Mouse (Mus musculus) forebrain, postnatal 0 days (tissue): ENCODE results near the gene Pacs1. TPM values are rescaled to one million over a fixed set of nuclear protein-coding genes. Genes with fewer than 3 reads are reported as not detected.

Experiments used
- ATAC-seq: fragments of 200-750 bp; cut with Nextera tagmentation; 2 replicates; pipeline ENCODE4 v1.8.0; 2017; ENCODE audit warnings: mild to moderate bottlenecking, moderate library complexity
- DNase-seq: peaks from one replicate; pipeline ENCODE4 v3.0.0-alpha.2; 2015
- H3K27ac ChIP-seq: fragments of 300-500 bp; sonication (generic); 2 replicates; pipeline ENCODE4 v1.5.1; 2014; ENCODE audit warnings: low read depth, mild to moderate bottlenecking, antibody characterized with exemption, low read length, moderate library complexity, mixed read lengths
- H3K27me3 ChIP-seq: fragments of 300-500 bp; sonication (generic); 2 replicates; pipeline ENCODE4 v1.6.1; 2014; ENCODE audit warnings: mild to moderate bottlenecking, low read length, mixed read lengths; ENCODE audit not compliant: insufficient read depth
- H3K36me3 ChIP-seq: fragments of 300-500 bp; sonication (generic); 2 replicates; pipeline ENCODE4 v1.6.1; 2014; ENCODE audit warnings: mild to moderate bottlenecking, moderate library complexity; ENCODE audit not compliant: insufficient read depth
- H3K4me1 ChIP-seq: fragments of 300-500 bp; sonication (generic); 2 replicates; pipeline ENCODE4 v1.6.1; 2014; ENCODE audit warnings: antibody characterized with exemption; ENCODE audit not compliant: insufficient read depth
- H3K4me2 ChIP-seq: fragments of 300-500 bp; sonication (generic); 2 replicates; pipeline ENCODE4 v1.6.1; 2014; ENCODE audit warnings: low read depth, mild to moderate bottlenecking, moderate library complexity
- H3K4me3 ChIP-seq: fragments of 300-500 bp; sonication (generic); 2 replicates; pipeline ENCODE4 v1.5.1; 2014; ENCODE audit warnings: low read depth, low read length, mixed read lengths
- H3K9ac ChIP-seq: fragments of 300-500 bp; sonication (generic); 2 replicates; pipeline ENCODE4 v1.6.1; 2014; ENCODE audit warnings: mild to moderate bottlenecking
- H3K9me3 ChIP-seq: fragments of 300-500 bp; sonication (generic); 2 replicates; pipeline ENCODE4 v1.6.1; 2016; ENCODE audit warnings: low read length
- CTCF ChIP-seq: sonication (generic); IDR thresholded peaks from 2 replicates; pipeline ENCODE4 v1.5.1; 2016; ENCODE audit warnings: antibody characterized with exemption, control low read depth, low read depth
- WGBS: fragments of 180-500 bp; shearing (Covaris S2); extraction: QIAGEN DNeasy Blood & Tissue Kit; methylation state at CpG from one replicate; pipeline ENCODE4 v1.1.7; 2014; 5-methylcytosine and 5-hydroxymethylcytosine counted together
- polyA plus RNA-seq: library from polyadenylated mRNA; unstranded; fragments of >200 nt; fragmentation: Nextera tagmentation; extraction: Ambion mirVana; gene quantifications from 2 replicates; pipeline ENCODE4 v1.2.1, GENCODE M21; 2015
- total RNA-seq: library from RNA; depleted of rRNA; stranded (reverse); fragments of >200 nt; gene quantifications from 2 replicates; pipeline ENCODE4 v1.2.3, GENCODE M21; 2014; rRNA removed

The Pacs1 gene
- 54.5 and 84.6 TPM in 2 replicates for total RNA-seq
- 35.3 and 44.7 TPM in 2 replicates for polyA plus RNA-seq

GRCm38 (mm10) chr19:5272801-5273733 lies at the start of gene Pacs1:
Gene Pacs1 (minus strand): TSS chr19:5273119.
- no peak for TF ChIP-seq CTCF

DNA sequence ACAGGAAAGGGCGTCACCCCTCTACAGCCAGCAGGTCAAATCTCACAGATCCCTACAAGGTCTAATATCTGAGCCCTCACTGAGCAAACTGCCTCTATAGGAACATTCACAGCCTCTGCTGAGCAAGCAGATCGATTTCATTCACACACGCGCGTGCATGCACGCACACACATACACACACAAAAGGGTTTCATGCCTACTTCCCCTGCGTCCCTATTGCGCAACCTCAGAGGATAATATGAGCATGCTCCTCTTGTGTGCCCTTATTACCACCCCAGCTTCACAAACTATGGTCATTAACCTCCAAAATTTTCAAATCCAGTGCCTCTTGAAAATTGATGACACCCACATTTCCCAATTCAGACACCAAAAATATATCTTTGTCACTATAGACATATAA lies 40.3 kb upstream of the Pacs1 start:
- H3K4me1 ChIP-seq, result no peaks in the 10 kb centered on the region
- no peaks in the 10 kb centered on the region for H3K36me3 ChIP-seq
- H3K4me3 ChIP-seq, result no peak overlapping the region
- DNase-seq, result no peak
- 90% methylated on average over 8 of the region's 8 CpGs for WGBS
- no peak for ATAC-seq
- H3K4me2 ChIP-seq, result no peak overlapping the region
- H3K9me3 ChIP-seq, result no peaks in the 10 kb centered on the region
- H3K27me3 ChIP-seq, result no peaks in the 10 kb centered on the region
- no peak overlapping the region for H3K27ac ChIP-seq
- no peak overlapping the region for H3K9ac ChIP-seq
- TF ChIP-seq CTCF, result no peak

More at GRCm38 (mm10) chr19:5272801-5273733, at the start of gene Pacs1:
- Histone ChIP-seq H3K4me2 (peak within 1 kb of the TSS; percentile 93), H3K27me3 (no peaks in the 10 kb centered on the region), H3K9ac (peak within 1 kb of the TSS; percentile 96), H3K9me3 (no peaks in the 10 kb centered on the region), H3K27ac (peak within 1 kb of the TSS; percentile 92), H3K4me3 (peak within 1 kb of the TSS; percentile 90), H3K36me3 (peaks cover 24% of the 10 kb centered on the region), H3K4me1 (peaks cover 9% of the 10 kb centered on the region)
- WGBS, result under 1% methylated on average over 89 of the region's 97 CpGs
- ATAC-seq, result peak; percentile 92
- DNase-seq, result peak; percentile 94

- no peak overlapping the region for H3K4me3 ChIP-seq
- H3K4me1 ChIP-seq, result no peaks in the 10 kb centered on the region
- no peak overlapping the region for H3K4me2 ChIP-seq
- H3K36me3 ChIP-seq, result peaks cover 31% of the 10 kb centered on the region
- 88% methylated on average over 7 of the region's 7 CpGs for WGBS
- no peaks in the 10 kb centered on the region for H3K27me3 ChIP-seq
- no peak for DNase-seq
- H3K9me3 ChIP-seq, result no peaks in the 10 kb centered on the region
- no peak overlapping the region for H3K9ac ChIP-seq
- ATAC-seq, result no peak
- TF ChIP-seq CTCF, result no peak
- H3K27ac ChIP-seq, result no peak overlapping the region
These were observed 36.1 kb upstream of the Pacs1 start for GRCm38 (mm10) chr19:5309025-5309424.

DNA sequence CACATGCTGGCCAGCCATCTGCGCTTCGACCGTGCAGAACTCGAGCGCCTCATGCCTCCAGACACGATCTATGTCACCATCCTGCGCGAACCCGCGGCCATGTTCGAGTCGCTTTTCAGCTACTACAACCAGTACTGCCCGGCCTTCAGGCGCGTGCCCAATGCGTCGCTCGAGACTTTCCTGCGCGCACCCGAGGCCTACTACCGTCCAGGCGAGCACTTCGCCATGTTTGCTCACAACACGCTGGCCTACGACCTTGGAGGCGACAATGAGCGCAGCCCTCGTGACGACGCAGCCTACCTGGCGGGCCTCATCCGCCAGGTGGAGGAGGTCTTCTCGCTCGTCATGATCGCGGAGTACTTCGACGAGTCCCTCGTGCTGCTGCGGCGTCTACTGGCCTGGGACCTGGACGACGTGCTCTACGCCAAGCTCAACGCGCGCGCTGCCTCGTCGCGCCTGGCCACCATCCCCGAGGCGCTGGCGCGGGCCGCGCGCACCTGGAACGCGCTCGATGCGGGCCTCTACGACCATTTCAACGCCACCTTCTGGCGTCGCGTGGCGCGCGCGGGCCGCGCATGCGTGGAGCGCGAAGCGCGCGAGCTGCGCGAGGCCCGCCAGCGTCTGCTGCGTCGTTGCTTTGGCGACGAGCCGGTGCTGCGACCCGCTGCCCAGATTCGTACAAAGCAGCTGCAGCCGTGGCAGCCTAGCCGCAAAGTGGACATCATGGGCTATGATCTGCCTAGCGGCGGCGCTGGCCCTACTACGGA lies 34.2 kb upstream of the Pacs1 start:
- Histone ChIP-seq H3K9ac (no peak overlapping the region), H3K4me3 (no peak overlapping the region), H3K36me3 (peaks cover 48% of the 10 kb centered on the region), H3K9me3 (no peaks in the 10 kb centered on the region), H3K27me3 (no peaks in the 10 kb centered on the region), H3K27ac (no peak overlapping the region), H3K4me1 (no peaks in the 10 kb centered on the region), H3K4me2 (0 out of 2 replicates have a peak overlapping the region, but pooled peaks have one; percentile 13)
- TF ChIP-seq CTCF, result 0 out of 2 replicates have a peak, but pooled peaks have one; percentile 4
- ATAC-seq, result no peak; the same call in 1 of the 2 replicates
- DNase-seq, result peak; percentile 45
- WGBS, result 54% methylated on average over 98 of the region's 98 CpGs

- Histone ChIP-seq H3K4me3 (no peak overlapping the region), H3K9ac (no peak overlapping the region), H3K4me1 (no peaks in the 10 kb centered on the region), H3K27me3 (no peaks in the 10 kb centered on the region), H3K27ac (no peak overlapping the region), H3K36me3 (peaks cover 49% of the 10 kb centered on the region), H3K9me3 (no peaks in the 10 kb centered on the region), H3K4me2 (no peak overlapping the region)
- WGBS, result 85% methylated on average over 6 of the region's 6 CpGs
- ATAC-seq (0 out of 2 replicates have a peak, but pooled peaks have one; percentile 36), DNase-seq (peak; percentile 12)
- peak; percentile 49 for TF ChIP-seq CTCF
These were observed 33.4 kb upstream of the Pacs1 start for GRCm38 (mm10) chr19:5306279-5306678.

GRCm38 (mm10) chr19:5302455-5302854 lies 29.5 kb upstream of the Pacs1 start:
- Histone ChIP-seq H3K4me1 (peaks cover 8% of the 10 kb centered on the region), H3K4me3 (no peak overlapping the region), H3K9me3 (no peaks in the 10 kb centered on the region), H3K27ac (no peak overlapping the region), H3K4me2 (no peak overlapping the region), H3K27me3 (no peaks in the 10 kb centered on the region), H3K9ac (no peak overlapping the region), H3K36me3 (peaks cover 43% of the 10 kb centered on the region)
- ATAC-seq (no peak), DNase-seq (peak; percentile 24)
- TF ChIP-seq CTCF, result peak; percentile 71
- WGBS, result 29% methylated on average over 4 of the region's 4 CpGs
